Mouse (Mus musculus) myocyte (in vitro differentiated cells): ENCODE results near the gene 2310034G01Rik.

Experiments used
- CEBPB ChIP-seq: IDR thresholded peaks from 2 replicates; pipeline ENCODE4 v1.6.1; 2011; ENCODE audit warnings: mild to moderate bottlenecking, moderate library complexity; ENCODE audit not compliant: poor library complexity, insufficient read depth, severe bottlenecking
- E2F4 ChIP-seq: IDR thresholded peaks from one replicate; pipeline ENCODE4 v1.6.1; 2011; ENCODE audit warnings: mild to moderate bottlenecking, control low read depth, moderate library complexity; ENCODE audit not compliant: insufficient read depth
- MAX ChIP-seq: IDR thresholded peaks from one replicate; pipeline ENCODE4 v1.6.1; 2011; ENCODE audit warnings: low read depth, mild to moderate bottlenecking, control low read depth
- MYOD1 ChIP-seq, 3 experiments: IDR thresholded peaks; one replicate each; pipeline ENCODE4 v1.6.1; 2011; ENCODE audit warnings: control low read depth in 2 of 3, low read depth in 2 of 3, mild to moderate bottlenecking in 2 of 3, moderate library complexity in 1 of 3; ENCODE audit not compliant: insufficient read length in 2 of 3, control insufficient read depth in 1 of 3
- POLR2A ChIP-seq: IDR thresholded peaks from one replicate; pipeline ENCODE4 v1.6.1; 2011; ENCODE audit warnings: low read depth, mild to moderate bottlenecking, control low read depth, moderate library complexity; ENCODE audit not compliant: insufficient read length
- POLR2AphosphoS2 ChIP-seq: IDR thresholded peaks from one replicate; pipeline ENCODE4 v1.6.1; 2011; ENCODE audit warnings: low read depth, control low read depth; ENCODE audit not compliant: insufficient read length
- SRF ChIP-seq: IDR thresholded peaks from one replicate; pipeline ENCODE4 v1.6.1; 2011; ENCODE audit warnings: low read depth; ENCODE audit not compliant: control insufficient read depth, insufficient read length
- TCF12 ChIP-seq: IDR thresholded peaks from one replicate; pipeline ENCODE4 v1.6.1; 2011; ENCODE audit warnings: mild to moderate bottlenecking, control low read depth; ENCODE audit not compliant: poor library complexity, insufficient read depth, severe bottlenecking
- USF1 ChIP-seq: IDR thresholded peaks from one replicate; pipeline ENCODE4 v1.6.1; 2011; ENCODE audit warnings: low read depth, mild to moderate bottlenecking, control low read depth, moderate library complexity

GRCm38 (mm10) chr19:46382275-46382674, 32.2 kb upstream of the 2310034G01Rik start:
- no peak for TF ChIP-seq POLR2A
- no peak for TF ChIP-seq MYOD1 (IDR thresholded peaks at IDR 0.05; ENCODE audit: control insufficient read depth in 1 of 3, insufficient read length in 2 of 3, low read depth in 2 of 3)
- no peak for TF ChIP-seq E2F4
- TF ChIP-seq USF1: no peak
- TF ChIP-seq CEBPB: no peak
- no peak for TF ChIP-seq MAX
- TF ChIP-seq SRF: no peak
- TF ChIP-seq POLR2AphosphoS2: no peak
- TF ChIP-seq TCF12: no peak
